Mouse (Mus musculus) limb, embryonic 13.5 days (tissue): ENCODE measurements around the gene Cfdp1. TPM values are rescaled to one million over a fixed set of nuclear protein-coding genes. Genes with fewer than 3 reads are reported as not detected.

ENCODE experiments used
- ATAC-seq: fragments of 200-750 bp; cut with Nextera tagmentation; 2 replicates; pipeline ENCODE4 v1.8.0; 2017; ENCODE audit warnings: low read depth, moderate number of reproducible peaks, moderate TSS enrichment; ENCODE audit not compliant: low FRiP score
- H3K27ac ChIP-seq: fragments of 300-500 bp; sonication (generic); 2 replicates; pipeline ENCODE4 v1.5.1; 2015; ENCODE audit warnings: inconsistent platforms, mild to moderate bottlenecking, moderate library complexity
- H3K27me3 ChIP-seq: fragments of 300-500 bp; sonication (generic); 2 replicates; pipeline ENCODE4 v1.6.1; 2015; ENCODE audit warnings: mild to moderate bottlenecking, inconsistent platforms
- H3K36me3 ChIP-seq: fragments of 300-500 bp; sonication (generic); 2 replicates; pipeline ENCODE4 v1.6.1; 2015; ENCODE audit warnings: inconsistent platforms, mild to moderate bottlenecking, moderate library complexity
- H3K4me1 ChIP-seq: fragments of 300-500 bp; sonication (generic); 2 replicates; pipeline ENCODE4 v1.6.1; 2015; ENCODE audit warnings: inconsistent platforms
- H3K4me2 ChIP-seq: fragments of 300-500 bp; sonication (generic); replicated peaks from 2 replicates; pipeline ENCODE4 v1.6.1; 2015; ENCODE audit warnings: inconsistent platforms, mild to moderate bottlenecking, moderate library complexity
- H3K4me3 ChIP-seq: fragments of 300-500 bp; sonication (generic); 2 replicates; pipeline ENCODE4 v1.5.1; 2015; ENCODE audit warnings: moderate library complexity, mild to moderate bottlenecking, inconsistent platforms
- H3K9ac ChIP-seq: fragments of 300-500 bp; sonication (generic); 2 replicates; pipeline ENCODE4 v1.6.1; 2015; ENCODE audit warnings: mild to moderate bottlenecking, inconsistent platforms
- H3K9me3 ChIP-seq: fragments of 300-500 bp; sonication (generic); 2 replicates; pipeline ENCODE4 v1.6.1; 2016; ENCODE audit warnings: inconsistent platforms
- WGBS: fragments of 180-500 bp; shearing (Covaris S2); methylation state at CpG from one replicate; pipeline ENCODE4 v1.1.7; 2015; 5-methylcytosine and 5-hydroxymethylcytosine counted together
- polyA plus RNA-seq: library from polyadenylated mRNA; unstranded; fragments of >200 nt; fragmentation: Nextera tagmentation; extraction: Ambion mirVana; gene quantifications from 2 replicates; pipeline ENCODE4 v1.2.1, GENCODE M21; 2015

The Cfdp1 gene
- polyA plus RNA-seq, 1 experiment from 2014 or later: 262 TPM

DNA sequence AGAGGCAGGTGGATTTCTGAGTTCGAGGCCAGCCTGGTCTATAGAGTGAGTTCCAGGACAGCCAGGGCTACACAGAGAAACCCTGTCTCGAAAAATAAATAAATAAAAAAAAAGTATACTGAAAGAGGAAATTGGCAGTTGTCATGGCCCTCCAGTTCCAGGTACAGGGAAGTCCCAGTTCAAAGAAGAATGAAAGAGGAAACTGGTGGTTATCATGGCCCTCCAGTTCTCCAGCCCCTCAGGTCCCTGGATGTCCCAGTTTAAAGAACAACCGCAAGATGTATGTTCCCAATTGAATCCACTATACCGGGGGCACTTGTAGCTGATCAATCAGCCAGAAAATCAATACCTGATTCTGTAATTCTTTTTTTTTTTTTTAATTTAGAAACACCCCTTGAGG is 77.6 kb downstream of the Cfdp1 start:
- peaks cover 79% of the 10 kb centered on the region for H3K36me3 ChIP-seq
- H3K4me2 ChIP-seq: no peak overlapping the region
- no peaks in the 10 kb centered on the region for H3K27me3 ChIP-seq
- no peak overlapping the region for H3K9ac ChIP-seq
- H3K4me3 ChIP-seq: no peak overlapping the region
- 88% methylated on average over 4 of the region's 4 CpGs for WGBS
- no peaks in the 10 kb centered on the region for H3K9me3 ChIP-seq
- H3K4me1 ChIP-seq: no peaks in the 10 kb centered on the region
- no peak for ATAC-seq
- no peak overlapping the region for H3K27ac ChIP-seq

GRCm38 (mm10) chr8:111775766-111776165 is 78.3 kb downstream of the Cfdp1 start:
- H3K4me2 ChIP-seq: no peak overlapping the region
- H3K36me3 ChIP-seq: peaks cover 75% of the 10 kb centered on the region
- no peaks in the 10 kb centered on the region for H3K4me1 ChIP-seq
- ATAC-seq: no peak
- no peak overlapping the region for H3K9ac ChIP-seq
- no peaks in the 10 kb centered on the region for H3K27me3 ChIP-seq
- WGBS: 93% methylated on average over 6 of the region's 6 CpGs
- H3K9me3 ChIP-seq: no peaks in the 10 kb centered on the region
- no peak overlapping the region for H3K4me3 ChIP-seq
- H3K27ac ChIP-seq: no peak overlapping the region

DNA sequence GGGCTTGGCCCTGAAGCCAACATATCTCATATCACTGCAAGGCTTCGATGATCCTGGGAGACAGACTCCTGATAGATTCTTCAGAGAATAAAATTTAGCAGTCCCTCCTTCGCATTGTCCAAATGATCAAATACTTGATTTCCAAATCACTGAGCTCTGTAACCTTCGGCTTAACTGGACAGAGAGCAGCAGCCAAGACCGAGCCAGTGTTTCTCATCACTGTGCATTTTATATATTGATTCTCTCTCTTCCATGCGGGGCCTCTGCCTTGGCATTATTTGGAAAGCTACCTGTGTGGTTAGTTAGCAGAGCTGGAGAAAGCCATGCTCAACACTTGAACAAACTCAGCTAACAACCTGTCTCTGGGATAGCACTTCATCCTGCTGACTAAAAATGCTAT is 80.6 kb downstream of the Cfdp1 start:
- Histone ChIP-seq H3K27me3 (no peaks in the 10 kb centered on the region), H3K36me3 (peaks cover 57% of the 10 kb centered on the region), H3K4me2 (no peak overlapping the region), H3K4me3 (no peak overlapping the region), H3K4me1 (peaks cover 17% of the 10 kb centered on the region), H3K9me3 (no peaks in the 10 kb centered on the region), H3K27ac (no peak overlapping the region), H3K9ac (no peak overlapping the region)
- WGBS: 95% methylated on average over 5 of the region's 5 CpGs
- no peak for ATAC-seq

DNA sequence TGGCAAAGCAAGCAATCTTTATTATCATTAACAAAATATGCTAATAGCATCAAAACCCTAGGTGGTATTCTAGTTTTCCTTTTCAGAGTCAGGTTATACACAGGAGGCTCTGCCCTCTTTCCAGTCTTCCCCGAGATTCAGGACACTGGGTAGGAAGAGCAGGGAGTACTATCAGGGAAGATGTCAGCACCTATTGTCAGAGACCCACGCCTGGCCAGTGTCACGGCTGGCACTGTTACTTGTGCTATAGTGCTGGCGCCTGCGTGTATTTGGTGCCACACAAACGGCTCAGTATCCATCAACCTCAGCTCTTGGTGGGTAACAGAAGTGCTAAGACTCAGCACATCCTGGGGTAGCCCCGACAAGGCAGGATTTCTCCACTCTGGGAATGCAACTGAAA is 81.0 kb downstream of the Cfdp1 start:
- Histone ChIP-seq H3K9me3 (no peaks in the 10 kb centered on the region), H3K36me3 (peaks cover 54% of the 10 kb centered on the region), H3K27me3 (no peaks in the 10 kb centered on the region), H3K4me1 (peaks cover 17% of the 10 kb centered on the region), H3K9ac (no peak overlapping the region), H3K4me2 (no peak overlapping the region), H3K4me3 (no peak overlapping the region), H3K27ac (no peak overlapping the region)
- ATAC-seq: no peak
- 92% methylated on average over 7 of the region's 7 CpGs for WGBS

- 81% methylated on average over 9 of the region's 9 CpGs for WGBS
- H3K27ac ChIP-seq: no peak overlapping the region
- peaks cover 55% of the 10 kb centered on the region for H3K36me3 ChIP-seq
- H3K4me2 ChIP-seq: no peak overlapping the region
- H3K4me3 ChIP-seq: no peak overlapping the region
- ATAC-seq: no peak
- peaks cover 17% of the 10 kb centered on the region for H3K4me1 ChIP-seq
- H3K27me3 ChIP-seq: no peaks in the 10 kb centered on the region
- H3K9me3 ChIP-seq: no peaks in the 10 kb centered on the region
- no peak overlapping the region for H3K9ac ChIP-seq
Measured at GRCm38 (mm10) chr8:111772083-111772482, 82.0 kb downstream of the Cfdp1 start.

DNA sequence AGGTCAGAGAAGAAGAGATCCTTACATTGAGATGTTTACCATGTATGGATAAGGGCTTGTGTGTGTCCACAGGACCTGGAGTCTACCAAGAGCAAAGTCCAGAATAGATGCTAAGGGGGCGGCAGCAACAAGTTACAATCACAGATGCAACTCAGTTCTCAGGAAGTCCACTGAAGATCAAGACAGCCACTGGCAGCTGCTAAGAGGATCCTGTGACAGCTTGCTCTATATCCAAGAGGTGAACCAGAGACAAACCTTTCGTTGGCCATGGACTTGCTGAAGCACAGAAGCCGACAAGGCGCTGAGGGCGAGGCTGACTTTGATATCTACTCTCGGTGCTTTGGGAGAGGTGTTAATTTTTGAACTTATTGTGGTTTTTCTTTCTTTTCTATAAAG is 82.5 kb downstream of the Cfdp1 start:
- Histone ChIP-seq H3K27me3 (no peaks in the 10 kb centered on the region), H3K4me3 (no peak overlapping the region), H3K4me1 (peaks cover 17% of the 10 kb centered on the region), H3K4me2 (no peak overlapping the region), H3K36me3 (peaks cover 55% of the 10 kb centered on the region), H3K27ac (no peak overlapping the region), H3K9me3 (no peaks in the 10 kb centered on the region), H3K9ac (no peak overlapping the region)
- 91% methylated on average over 6 of the region's 6 CpGs for WGBS
- no peak for ATAC-seq

GRCm38 (mm10) chr8:111770958-111771624 is 83.0 kb downstream of the Cfdp1 start:
- Histone ChIP-seq H3K4me2 (no peak overlapping the region), H3K4me3 (no peak overlapping the region), H3K27me3 (no peaks in the 10 kb centered on the region), H3K27ac (no peak overlapping the region), H3K9ac (no peak overlapping the region), H3K36me3 (peaks cover 58% of the 10 kb centered on the region), H3K4me1 (peaks cover 17% of the 10 kb centered on the region), H3K9me3 (no peaks in the 10 kb centered on the region)
- 55% methylated on average over 5 of the region's 5 CpGs for WGBS
- ATAC-seq: no peak

- H3K9ac ChIP-seq: peak overlapping the region; percentile 35
- WGBS: 13% methylated on average over 12 of the region's 12 CpGs
- no peaks in the 10 kb centered on the region for H3K9me3 ChIP-seq
- 0 out of 2 replicates have a peak overlapping the region, but pooled peaks have one; percentile 7 for H3K4me2 ChIP-seq
- H3K27me3 ChIP-seq: no peaks in the 10 kb centered on the region
- H3K27ac ChIP-seq: peak overlapping the region; percentile 74
- no peak for ATAC-seq
- H3K4me3 ChIP-seq: no peak overlapping the region
- peaks cover 17% of the 10 kb centered on the region for H3K4me1 ChIP-seq
- peaks cover 68% of the 10 kb centered on the region for H3K36me3 ChIP-seq
Measured at GRCm38 (mm10) chr8:111769764-111770428, 84.2 kb downstream of the Cfdp1 start.

GRCm38 (mm10) chr8:111769296-111769695 is 84.8 kb downstream of the Cfdp1 start:
- Histone ChIP-seq H3K4me2 (0 out of 2 replicates have a peak overlapping the region, but pooled peaks have one; percentile 7), H3K9ac (peak overlapping the region; percentile 35; the same call in 1 of the 2 replicates), H3K27me3 (no peaks in the 10 kb centered on the region), H3K9me3 (no peaks in the 10 kb centered on the region), H3K27ac (peak overlapping the region; percentile 74; the same call in 1 of the 2 replicates), H3K4me1 (peaks cover 17% of the 10 kb centered on the region), H3K4me3 (no peak overlapping the region), H3K36me3 (peaks cover 62% of the 10 kb centered on the region)
- ATAC-seq: no peak
- WGBS: 54% methylated on average over 15 of the region's 15 CpGs

DNA sequence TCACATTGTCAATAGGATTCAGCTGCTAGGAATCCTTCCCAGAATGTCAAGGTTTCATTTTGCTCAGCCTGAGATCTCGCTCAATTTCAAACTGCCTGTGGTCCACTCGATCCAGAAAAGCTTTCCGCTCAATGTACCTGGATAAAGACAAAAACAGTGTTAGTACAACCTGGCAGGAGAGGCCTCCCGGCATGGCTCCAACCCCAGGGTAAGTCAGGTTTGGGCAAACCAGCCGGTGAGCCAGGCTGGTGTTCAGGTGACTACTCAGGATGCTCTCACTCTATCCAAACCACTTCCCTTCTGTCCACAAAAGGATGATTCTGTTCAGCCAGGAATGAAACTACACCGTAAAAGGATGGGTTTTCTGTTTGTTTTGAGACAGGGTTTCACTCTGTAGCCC is 85.4 kb downstream of the Cfdp1 start:
- peaks cover 61% of the 10 kb centered on the region for H3K36me3 ChIP-seq
- 90% methylated on average over 6 of the region's 6 CpGs for WGBS

DNA sequence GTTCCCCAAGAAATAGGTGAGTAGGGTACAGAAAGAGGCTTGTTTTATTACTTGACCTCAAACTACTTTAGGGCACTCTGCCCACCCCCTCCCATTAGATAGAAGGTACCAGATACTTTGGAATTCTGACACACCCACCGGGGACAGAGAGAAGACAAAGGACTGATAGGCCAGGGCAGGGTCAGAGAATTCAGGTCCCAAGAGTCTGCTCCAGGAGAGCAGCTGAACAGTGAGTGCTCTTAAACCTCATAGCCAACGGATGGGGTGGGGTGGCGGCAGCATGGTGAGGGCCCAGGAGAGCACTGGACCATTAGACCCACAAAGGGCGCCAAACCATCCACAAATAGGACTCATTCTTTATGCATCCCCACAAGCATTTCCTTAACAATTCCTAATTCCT is 88.5 kb downstream of the Cfdp1 start:
- Histone ChIP-seq H3K4me2 (no peak overlapping the region), H3K9ac (no peak overlapping the region), H3K9me3 (no peaks in the 10 kb centered on the region), H3K27me3 (no peaks in the 10 kb centered on the region), H3K4me3 (no peak overlapping the region), H3K27ac (no peak overlapping the region), H3K36me3 (peaks cover 42% of the 10 kb centered on the region), H3K4me1 (peaks cover 17% of the 10 kb centered on the region)
- 90% methylated on average over 4 of the region's 4 CpGs for WGBS
- ATAC-seq: no peak

More for the DNA sequence above, 85.4 kb downstream of the Cfdp1 start:
- ATAC-seq: no peak
- Histone ChIP-seq H3K9ac (no peak overlapping the region), H3K27me3 (no peaks in the 10 kb centered on the region), H3K4me3 (no peak overlapping the region), H3K4me2 (no peak overlapping the region), H3K9me3 (no peaks in the 10 kb centered on the region), H3K4me1 (peaks cover 17% of the 10 kb centered on the region), H3K27ac (no peak overlapping the region)

DNA sequence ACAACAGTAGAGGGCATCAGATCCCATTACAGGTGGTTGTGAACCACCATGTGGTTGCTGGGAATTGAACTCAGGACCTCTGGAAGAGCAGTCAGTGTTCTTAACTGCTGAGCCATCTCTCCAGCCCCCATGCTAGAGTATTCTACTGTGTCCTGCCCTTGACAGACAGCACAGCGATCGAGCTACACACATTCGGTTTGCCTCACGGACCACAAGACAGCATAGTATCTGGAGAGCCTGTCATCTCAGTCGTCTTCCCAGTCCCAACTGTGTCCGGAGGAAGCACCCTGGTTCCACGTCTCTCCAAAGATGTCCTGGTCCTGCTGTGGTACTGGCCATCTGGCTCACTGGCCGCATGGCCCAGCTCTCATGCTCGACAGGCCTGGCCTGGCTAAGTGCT is 89.0 kb downstream of the Cfdp1 start:
- Histone ChIP-seq H3K4me2 (no peak overlapping the region), H3K27me3 (no peaks in the 10 kb centered on the region), H3K36me3 (peaks cover 42% of the 10 kb centered on the region), H3K4me3 (no peak overlapping the region), H3K4me1 (peaks cover 13% of the 10 kb centered on the region), H3K9me3 (no peaks in the 10 kb centered on the region), H3K27ac (no peak overlapping the region), H3K9ac (no peak overlapping the region)
- no peak for ATAC-seq
- WGBS: 91% methylated on average over 9 of the region's 9 CpGs
